Mouse (Mus musculus) cortical plate, adult 2 months (tissue): ENCODE measurements at regions not wholly inside any gene's neighbourhood (a gene's known extent, or its start where the extent isn't known, plus 50 kb on each side); places are given as distances from the start of the nearest gene placed in this dataset.

ENCODE experiments used
- H3K27ac ChIP-seq: fragments of 200-500 bp; 2 replicates; pipeline ENCODE4 v1.5.1; 2012; ENCODE audit warnings: low read length, control low read depth, inconsistent platforms; ENCODE audit not compliant: insufficient read depth
- H3K4me1 ChIP-seq: fragments of 200-500 bp; 2 replicates; pipeline ENCODE4 v1.6.1; 2011; ENCODE audit warnings: low read length; ENCODE audit not compliant: control insufficient read depth, insufficient read depth
- H3K4me3 ChIP-seq: fragments of 200-500 bp; 2 replicates; pipeline ENCODE4 v1.5.1; 2011; ENCODE audit warnings: mild to moderate bottlenecking, low read length, control low read depth; ENCODE audit not compliant: insufficient read depth
- CTCF ChIP-seq: fragments of 200-500 bp; IDR thresholded peaks from 2 replicates; pipeline ENCODE4 v1.5.1; 2011; ENCODE audit warnings: mild to moderate bottlenecking, control low read depth, low read length; ENCODE audit not compliant: insufficient read depth; ENCODE audit errors: extremely low read depth
- POLR2A ChIP-seq: fragments of 200-500 bp; IDR thresholded peaks from 2 replicates; pipeline ENCODE4 v1.6.1; 2011; ENCODE audit warnings: mild to moderate bottlenecking, low read length, control low read depth; ENCODE audit not compliant: insufficient read depth; ENCODE audit errors: extremely low read depth

GRCm38 (mm10) chr3:52537362-52537911 is 269.3 kb downstream of the Foxo1 start:
- no peak for TF ChIP-seq CTCF
- no peak for TF ChIP-seq POLR2A
- no peak overlapping the region for H3K27ac ChIP-seq
- no peaks in the 10 kb centered on the region for H3K4me1 ChIP-seq
- H3K4me3 ChIP-seq = no peak overlapping the region

DNA sequence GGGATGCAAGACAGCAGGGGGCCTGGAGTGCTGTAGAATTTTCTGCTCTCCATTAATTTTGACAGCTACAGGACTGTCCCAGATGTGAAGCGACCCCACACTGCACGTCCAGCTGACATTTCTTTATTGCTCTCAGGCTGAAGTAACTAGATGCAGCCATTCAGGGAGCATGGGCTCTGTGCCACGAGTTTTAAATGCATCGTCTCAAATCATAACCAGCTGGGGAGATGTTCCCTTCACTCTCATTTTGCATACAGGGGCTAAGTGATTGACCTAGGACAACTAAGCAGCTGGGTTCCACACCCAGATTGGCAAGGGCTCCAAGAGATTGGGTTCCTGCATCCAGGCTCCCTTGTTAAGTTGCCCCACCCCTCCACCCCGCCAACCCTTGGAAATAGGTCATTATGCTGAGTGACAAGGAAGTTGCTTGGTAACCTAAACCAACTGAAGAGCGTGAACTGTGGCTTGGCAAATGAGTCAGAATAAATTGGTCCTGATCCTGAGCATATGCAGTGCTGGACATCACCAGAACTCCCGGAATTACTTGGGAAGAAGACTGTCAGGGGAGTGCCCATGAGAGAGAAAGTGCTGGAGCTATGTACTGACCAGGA is 267.4 kb downstream of the Foxo1 start:
- no peak for TF ChIP-seq POLR2A
- no peaks in the 10 kb centered on the region for H3K4me1 ChIP-seq
- H3K27ac ChIP-seq = no peak overlapping the region
- H3K4me3 ChIP-seq = no peak overlapping the region

- no peak for TF ChIP-seq POLR2A
- no peak for TF ChIP-seq CTCF
- H3K27ac ChIP-seq = no peak overlapping the region
- no peak overlapping the region for H3K4me3 ChIP-seq
- H3K4me1 ChIP-seq = no peaks in the 10 kb centered on the region
These were observed 266.0 kb downstream of the Foxo1 start for GRCm38 (mm10) chr3:52534118-52534517.

GRCm38 (mm10) chr3:52531686-52532351 is 263.7 kb downstream of the Foxo1 start:
- Histone ChIP-seq H3K4me3 (no peak overlapping the region), H3K27ac (no peak overlapping the region), H3K4me1 (no peaks in the 10 kb centered on the region)
- TF ChIP-seq CTCF (no peak), POLR2A (no peak)

GRCm38 (mm10) chr3:52530406-52530970 is 262.4 kb downstream of the Foxo1 start:
- Histone ChIP-seq H3K4me1 (no peaks in the 10 kb centered on the region), H3K4me3 (no peak overlapping the region), H3K27ac (no peak overlapping the region)
- no peak for TF ChIP-seq CTCF
- TF ChIP-seq POLR2A = no peak

DNA sequence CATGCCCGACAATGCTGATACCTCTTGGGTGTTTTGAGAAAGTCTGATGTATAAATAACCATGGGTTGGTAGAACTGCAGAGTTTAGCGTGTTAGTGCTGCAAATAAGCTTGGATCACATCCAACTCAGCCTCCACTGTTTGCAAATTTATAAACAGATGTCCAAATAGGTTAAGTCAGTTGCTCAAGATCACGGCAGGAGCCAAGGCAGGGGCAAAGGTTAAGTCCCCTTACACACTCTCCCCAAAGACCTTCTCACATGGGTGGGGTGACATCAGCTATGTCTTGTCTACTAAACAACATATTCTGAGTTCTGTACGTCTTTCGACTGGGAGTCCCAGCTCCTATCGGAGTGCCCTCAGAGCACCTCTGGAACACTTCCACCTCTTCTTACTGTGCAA is 261.0 kb downstream of the Foxo1 start:
- H3K27ac ChIP-seq = no peak overlapping the region
- H3K4me1 ChIP-seq = no peaks in the 10 kb centered on the region
- H3K4me3 ChIP-seq = no peak overlapping the region
- no peak for TF ChIP-seq CTCF
- TF ChIP-seq POLR2A = no peak

GRCm38 (mm10) chr3:52528521-52528920 is 260.4 kb downstream of the Foxo1 start:
- Histone ChIP-seq H3K4me1 (no peaks in the 10 kb centered on the region), H3K4me3 (no peak overlapping the region), H3K27ac (no peak overlapping the region)
- TF ChIP-seq CTCF = no peak
- TF ChIP-seq POLR2A = no peak

GRCm38 (mm10) chr3:52527781-52528180 is 259.6 kb downstream of the Foxo1 start:
- TF ChIP-seq CTCF (no peak), POLR2A (no peak)
- no peak overlapping the region for H3K4me3 ChIP-seq
- H3K27ac ChIP-seq = no peak overlapping the region
- H3K4me1 ChIP-seq = no peaks in the 10 kb centered on the region

DNA sequence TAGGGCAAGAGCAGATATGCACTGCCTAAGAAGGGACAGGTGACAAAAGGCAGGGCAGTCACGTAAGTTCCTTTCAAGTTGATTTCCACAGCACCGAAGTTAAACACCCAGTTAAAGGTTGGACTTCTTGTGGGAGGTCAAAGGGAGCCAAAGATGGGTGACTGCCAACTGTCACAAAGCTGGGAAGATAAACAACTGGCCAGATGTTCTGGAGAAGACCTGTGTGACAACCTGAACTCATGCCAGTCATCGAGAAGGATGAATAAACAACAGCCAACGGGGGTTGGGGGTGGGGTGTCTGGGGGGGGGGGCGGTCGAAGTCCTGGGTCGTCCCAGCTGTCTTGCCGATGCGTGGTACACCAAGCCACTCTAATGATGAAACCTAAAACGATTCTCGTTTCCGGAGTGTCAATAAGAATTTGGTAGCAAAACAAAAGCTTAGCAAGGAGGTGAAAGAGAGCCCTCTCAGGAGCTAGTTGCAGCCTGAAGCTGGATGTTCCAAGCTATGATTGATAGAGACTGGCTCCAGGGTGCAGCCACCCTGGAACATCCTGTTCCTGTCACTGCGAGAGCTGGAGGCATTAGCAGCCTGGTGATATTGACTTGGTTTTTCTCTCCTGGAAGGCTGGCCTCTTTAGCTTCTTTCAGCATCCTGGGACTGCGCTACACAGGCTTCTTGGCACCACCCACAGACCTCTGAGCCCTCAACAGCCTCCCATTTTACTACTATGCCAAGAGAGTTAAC is 259.0 kb downstream of the Foxo1 start:
- Histone ChIP-seq H3K4me3 (no peak overlapping the region), H3K4me1 (no peaks in the 10 kb centered on the region), H3K27ac (no peak overlapping the region)
- TF ChIP-seq CTCF (no peak), POLR2A (no peak)
